Mouse (Mus musculus): ENCODE data around the gene Six3. TPM values are rescaled to one million over a fixed set of nuclear protein-coding genes. Genes with fewer than 3 reads are reported as not detected.

Six3 gene
- total RNA-seq, 2 experiments from 2014 or later, result 1.5 to 1.7 TPM

GRCm38 (mm10) chr17:85624051-85624420 is 10.6 kb downstream of the Six3 start:
- no peak for DNase-seq (ENCODE audit: low spot score in 2 of 2)

GRCm38 (mm10) chr17:85624981-85625940 is 11.9 kb downstream of the Six3 start:
- no peak for DNase-seq (ENCODE audit: low spot score in 2 of 2)

GRCm38 (mm10) chr17:85626091-85626860 is 12.9 kb downstream of the Six3 start:
- DNase-seq (ENCODE audit: low spot score in 2 of 2), result no peak

GRCm38 (mm10) chr17:85627751-85628150 is 14.3 kb downstream of the Six3 start:
- DNase-seq (ENCODE audit: low spot score in 2 of 2), result no peak

DNA sequence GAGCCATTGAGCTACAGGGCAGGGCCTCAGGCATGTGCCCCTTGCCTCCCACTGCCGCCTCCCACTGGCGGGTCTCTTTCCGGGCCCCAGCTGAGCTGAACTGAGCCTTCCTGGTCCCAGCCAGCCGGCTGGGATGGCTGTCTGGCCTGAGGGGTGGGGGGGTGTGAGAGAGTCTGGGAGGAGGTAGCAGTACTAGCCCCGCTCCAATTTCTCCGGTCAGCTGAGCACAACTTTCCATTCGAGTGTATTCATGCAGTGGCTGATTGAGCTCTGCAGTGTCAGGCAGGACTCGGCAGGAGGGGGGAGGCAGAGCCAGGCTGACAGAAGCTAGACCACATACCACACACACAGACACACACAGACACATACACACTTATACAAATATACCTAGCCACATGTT is 15.4 kb downstream of the Six3 start:
- no peak for DNase-seq (ENCODE audit: low spot score in 2 of 2)

- DNase-seq (ENCODE audit: low spot score in 2 of 2), result no peak
Observed at GRCm38 (mm10) chr17:85629396-85629795, 16.0 kb downstream of the Six3 start.

DNA sequence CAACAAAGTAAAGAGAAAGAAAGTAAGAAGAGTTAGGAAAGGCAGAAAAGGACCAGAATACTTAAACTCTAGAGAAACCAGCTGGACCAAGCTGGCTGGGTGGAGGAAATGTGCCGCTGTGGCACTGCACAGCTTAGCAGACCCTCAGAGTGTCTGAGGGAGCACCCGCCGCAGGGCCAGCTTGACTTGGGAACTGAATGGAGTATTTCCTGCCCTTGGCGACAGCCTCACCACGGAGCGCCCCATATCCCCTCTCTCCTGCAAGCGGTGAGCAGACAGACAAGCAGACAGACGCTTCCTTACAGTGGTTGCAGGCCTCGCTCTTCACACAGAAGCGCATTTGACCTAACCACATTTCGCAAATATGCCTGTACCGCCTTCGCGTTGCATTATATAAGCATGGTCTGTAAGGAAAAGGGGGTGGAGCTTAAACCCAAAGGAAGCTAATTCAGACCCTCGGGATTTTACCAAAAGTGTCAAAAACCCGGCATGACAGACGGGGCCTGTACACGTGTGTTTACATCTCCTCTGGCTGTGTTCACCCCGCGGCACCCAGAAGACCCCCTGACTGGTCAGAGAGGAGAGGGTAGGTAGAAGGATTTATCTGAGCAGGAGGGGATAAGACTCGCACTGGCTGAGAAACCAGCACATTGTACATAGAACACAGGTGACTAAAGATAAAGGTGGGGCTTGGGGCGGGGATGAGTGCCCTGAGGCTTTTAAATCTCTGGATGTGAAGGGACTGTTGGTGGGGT is 17.1 kb downstream of the Six3 start:
- DNase-seq (ENCODE audit: low spot score in 2 of 2), result no peak

DNA sequence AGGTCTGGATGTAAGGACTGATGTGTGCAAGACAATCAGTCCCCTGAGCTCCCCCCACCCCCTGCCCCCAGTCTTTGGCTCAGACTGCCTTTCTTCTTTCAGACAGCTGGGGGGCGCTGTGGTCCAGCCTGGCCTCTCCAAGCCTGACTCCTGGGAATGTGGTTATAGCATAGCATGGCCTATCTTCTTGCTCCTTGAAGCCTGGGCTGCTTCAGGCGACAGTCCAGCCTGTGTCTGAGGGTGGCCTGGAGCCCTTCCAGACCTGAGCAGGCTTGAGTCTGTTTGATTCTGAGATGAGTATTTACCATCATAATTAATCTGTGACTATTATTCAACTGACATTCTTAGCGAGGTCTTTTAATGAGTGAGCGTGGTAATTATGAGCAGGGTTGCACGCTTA is 17.7 kb downstream of the Six3 start:
- DNase-seq (ENCODE audit: low spot score in 2 of 2), result no peak

GRCm38 (mm10) chr17:85633619-85634018 is 20.2 kb downstream of the Six3 start:
- peak; percentile 81 to 86 for DNase-seq (ENCODE audit: low spot score in 2 of 2)

GRCm38 (mm10) chr17:85637876-85638275 is 24.5 kb downstream of the Six3 start:
- DNase-seq (ENCODE audit: low spot score in 2 of 2), result no peak

GRCm38 (mm10) chr17:85645312-85645711 is 31.9 kb downstream of the Six3 start:
- DNase-seq (ENCODE audit: low spot score in 2 of 2), result no peak

GRCm38 (mm10) chr17:85645718-85646665 is 32.6 kb downstream of the Six3 start:
- DNase-seq (ENCODE audit: low spot score in 2 of 2), result peak in 1 of 2 experiments; percentile 22

GRCm38 (mm10) chr17:85660016-85660415 is 46.6 kb downstream of the Six3 start:
- no peak for DNase-seq (ENCODE audit: low spot score in 2 of 2)

DNA sequence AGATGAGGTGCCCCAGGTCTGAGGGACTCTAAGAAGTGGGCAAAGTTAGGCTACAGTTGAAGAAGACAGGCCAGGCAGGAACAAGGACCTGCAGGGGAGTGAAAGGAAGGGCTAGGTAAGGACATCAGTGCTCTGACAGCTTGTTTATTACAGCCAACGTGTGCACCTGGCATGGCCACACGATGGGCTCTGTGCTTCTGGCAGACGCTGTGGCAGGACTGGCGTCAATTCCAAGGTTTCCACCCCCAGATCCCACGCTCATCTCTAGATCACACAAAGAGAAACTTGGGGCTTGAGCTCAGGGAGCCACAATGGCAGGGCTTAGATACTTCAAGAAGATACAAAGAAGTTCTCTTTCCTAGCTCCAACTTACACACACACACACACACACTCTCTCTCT is 48.1 kb downstream of the Six3 start:
- no peak for DNase-seq (ENCODE audit: low spot score in 2 of 2)

DNA sequence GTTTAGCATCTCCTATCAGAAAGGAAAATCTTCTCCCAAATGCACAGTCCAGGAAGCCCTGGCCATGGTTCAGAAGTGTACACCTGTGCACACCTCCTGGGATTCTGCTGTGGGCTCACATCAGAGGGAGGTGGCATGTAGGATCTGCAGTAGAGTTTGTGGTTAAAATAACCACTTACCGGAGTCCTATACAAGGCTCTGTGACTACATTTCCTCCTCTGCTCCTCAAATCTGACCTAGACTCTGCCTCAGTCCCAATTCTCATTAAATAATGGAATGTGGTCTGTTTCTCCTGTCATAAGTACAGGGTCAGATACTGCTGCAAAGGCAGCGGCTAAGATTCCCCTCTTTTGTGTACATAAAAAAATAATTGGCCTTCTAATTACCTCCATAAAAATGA is 50.8 kb downstream of the Six3 start:
- DNase-seq (ENCODE audit: low spot score in 2 of 2), result no peak

- peak; percentile 76 to 85 for DNase-seq (ENCODE audit: low spot score in 2 of 2)
Observed at GRCm38 (mm10) chr17:85664618-85665320, 51.4 kb downstream of the Six3 start.

Data from layer of hippocampus, postnatal 14 days (tissue).